ENCODE assay signal across 26 mouse cellular contexts in the genomic region with DNA sequence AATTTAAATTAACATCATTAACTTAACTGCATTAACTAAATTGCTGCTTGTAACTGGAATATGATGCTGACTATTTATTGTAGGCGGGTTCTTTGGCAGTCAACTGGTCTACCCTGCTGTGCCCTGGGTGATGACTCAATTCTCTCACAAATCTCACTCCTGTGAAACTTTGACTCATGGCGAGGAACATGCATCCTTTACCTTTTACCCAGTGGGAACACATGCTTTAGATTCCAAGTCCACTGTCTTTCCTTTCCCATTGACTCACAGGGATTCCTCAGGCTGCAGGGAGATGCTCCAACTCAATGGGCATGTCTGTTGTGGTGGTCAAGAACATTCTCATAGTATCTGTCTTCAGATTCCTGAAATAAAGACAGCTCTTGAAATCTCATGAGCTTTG. TPM values are rescaled to one million over a fixed set of nuclear protein-coding genes. Genes with fewer than 3 reads are reported as not detected.
DNase-seq lines count a peak whose midpoint lies in the region; ATAC-seq and TF ChIP-seq lines count a peak whose summit lies in the region.
"Had no signal": no experiment of that assay in that cellular context is flagged by ENCODE, and none has a peak within 500 bp of the region (broad histone marks: within the 10 kb centered on the region; RNA-seq: fewer than 3 reads in every experiment).

No protein-coding gene starts in this region.

- intact Hi-C loops in left cerebral cortex, postnatal 14 days (cut with DNase I): no loop called here

- H3K27ac ChIP-seq in layer of hippocampus, adult 2 months: peak overlapping the region; percentile 16
- no peak overlapping the region for H3K27ac ChIP-seq in embryonic facial prominence, embryonic 10.5 days (replicated peaks)
- H3K27ac ChIP-seq: embryonic facial prominence, embryonic 12.5 days; embryonic facial prominence, embryonic 15.5 days; gastrocnemius, adult 2 months; heart, embryonic 15.5 days; hindbrain, embryonic 14.5 days; hindbrain, postnatal 0 days had no signal

- peak in 1 of 2 experiments; percentile 30 for DNase-seq in layer of hippocampus, adult 2 months (ENCODE audit: low spot score in 2 of 2)
- no peak for DNase-seq in layer of hippocampus, postnatal 36 days
- peak; percentile 83 for DNase-seq in Muller cell, postnatal 12 days (ENCODE audit: inconsistent ontology term)
- DNase-seq in Patski (ENCODE audit: low read depth, low spot score): peak; percentile 56
- DNase-seq in embryonic facial prominence, embryonic 10.5 days (ENCODE audit: low spot score): no peak
- DNase-seq in left cerebral cortex, postnatal 14 days (ENCODE audit: low spot score in 2 of 2): no peak
- DNase-seq: adrenal gland, adult 8-10 months; adrenal gland, postnatal 25 days; cerebellum, adult 18-20 months; cerebellum, adult 9-10 months; cerebellum, postnatal 14 days; forebrain, postnatal 0 days; gastrocnemius, adult 2 months; gastrocnemius, postnatal 14 days; heart, adult 18-20 months; heart, postnatal 10 days; heart, postnatal 4 days had no signal

- 90% methylated on average over 2 of the region's 2 CpGs for WGBS in embryonic facial prominence, embryonic 10.5 days

- no peak for TF ChIP-seq CTCF in layer of hippocampus, adult 2 months (conservative IDR thresholded peaks at IDR 0.05)
- no peak for TF ChIP-seq CTCF in Patski (IDR thresholded peaks at IDR 0.05)

- H3K4me1 ChIP-seq in embryonic facial prominence, embryonic 10.5 days: peaks cover 6% of the 10 kb centered on the region; the same call in 1 of the 2 replicates
- H3K4me1 ChIP-seq: embryonic facial prominence, embryonic 12.5 days; embryonic facial prominence, embryonic 15.5 days; heart, embryonic 15.5 days had no signal

- no peak overlapping the region for H3K4me3 ChIP-seq in layer of hippocampus, adult 2 months
- H3K4me3 ChIP-seq in embryonic facial prominence, embryonic 10.5 days: no peak overlapping the region
- H3K4me3 ChIP-seq: embryonic facial prominence, embryonic 12.5 days; embryonic facial prominence, embryonic 15.5 days; gastrocnemius, adult 2 months; heart, embryonic 12.5 days; heart, embryonic 15.5 days had no signal

- peak; percentile 31 for ATAC-seq in Patski
- ATAC-seq: activated CD4-positive, CD25-positive, alpha-beta regulatory T cell, adult 4 months; forebrain, embryonic 14.5 days; forebrain, postnatal 0 days; hindbrain, postnatal 0 days; inflammation-experienced regulatory T-cells, adult 6 months had no signal

- no peaks in the 10 kb centered on the region for H3K27me3 ChIP-seq in Patski
- H3K27me3 ChIP-seq in embryonic facial prominence, embryonic 10.5 days (replicated peaks; ENCODE audit: low read depth, poor library complexity, severe bottlenecking): no peaks in the 10 kb centered on the region
- H3K27me3 ChIP-seq: embryonic facial prominence, embryonic 12.5 days; embryonic facial prominence, embryonic 15.5 days; heart, embryonic 12.5 days; heart, embryonic 15.5 days had no signal

- CTCF ChIA-PET in Patski (lab: Charles Lee): no interaction called here

- POLR2A ChIA-PET in Patski (lab: Charles Lee): no interaction called here

- no peaks in the 10 kb centered on the region for H3K9me3 ChIP-seq in embryonic facial prominence, embryonic 10.5 days
- H3K9me3 ChIP-seq: embryonic facial prominence, embryonic 12.5 days; embryonic facial prominence, embryonic 15.5 days; heart, embryonic 12.5 days; heart, embryonic 15.5 days had no signal

- in situ Hi-C loops in Patski (cut with MboI; ENCODE audit: low pct_unique_long_range_greater_than_20kb): no loop called here

- H3K36me3 ChIP-seq in embryonic facial prominence, embryonic 10.5 days (replicated peaks): no peaks in the 10 kb centered on the region
- H3K36me3 ChIP-seq: embryonic facial prominence, embryonic 12.5 days; embryonic facial prominence, embryonic 15.5 days; heart, embryonic 12.5 days; heart, embryonic 15.5 days had no signal

RNA-seq across cellular contexts. Expression of a gene that starts 14.3 kb away (rescaled TPM):
- 100 to 1,000 TPM; 236 to 244 TPM for total RNA-seq in layer of hippocampus, adult 2 months (2021)
- total RNA-seq in layer of hippocampus, postnatal 36 days (2021): 100 to 1,000 TPM; 221 to 266 TPM
- 2.5 TPM for polyA plus RNA-seq in Patski (2021)
- polyA plus RNA-seq in embryonic facial prominence, embryonic 10.5 days (2016; fragmentation: Nextera tagmentation; extraction: Ambion mirVana): 6.2 and 7.2 TPM in 2 replicates
- 100 to 1,000 TPM; 233 to 251 TPM for total RNA-seq in left cerebral cortex, postnatal 14 days (2021)

Comparison
In these comparisons a context has a peak if more than half of its experiments do, and no peak if none do; other contexts are left out.
1. DNase-seq: peak in Muller cell, postnatal 12 days (single experiment) and Patski (single experiment); none in layer of hippocampus, postnatal 36 days (0 of 2), embryonic facial prominence, embryonic 10.5 days (single experiment) and left cerebral cortex, postnatal 14 days (0 of 2).